Mouse (Mus musculus): ENCODE data around the gene Tram1l1.

- TF ChIP-seq CTCF (IDR thresholded peaks at IDR 0.05; ENCODE audit: borderline replicate concordance, extremely low read depth, insufficient read depth, insufficient read length) (peak; percentile 29; the same call in 1 of the 2 replicates), POLR2A (IDR thresholded peaks at IDR 0.05; ENCODE audit: borderline replicate concordance, extremely low read depth, insufficient read depth, insufficient read length, poor library complexity, severe bottlenecking) (no peak)
Observed at GRCm38 (mm10) chr3:124346445-124346844, 25.8 kb downstream of the Tram1l1 start.
